Mouse (Mus musculus) urinary bladder, postnatal 10 days (tissue): ENCODE data around the gene Rin3.

Experiments
- DNase-seq: peaks from one replicate; pipeline ENCODE4 v3.0.0; 2022; ENCODE audit warnings: low spot score

The Rin3 gene

GRCm38 (mm10) chr12:102370931-102371500 lies 88.2 kb downstream of the Rin3 start:
- no peak for DNase-seq

GRCm38 (mm10) chr12:102372322-102372721 lies 89.5 kb downstream of the Rin3 start:
- no peak for DNase-seq

- DNase-seq = no peak
Observed at GRCm38 (mm10) chr12:102382180-102382579, 99.3 kb downstream of the Rin3 start.

GRCm38 (mm10) chr12:102383288-102383687 lies 100.4 kb downstream of the Rin3 start:
- DNase-seq = no peak

- DNase-seq = no peak
Observed at GRCm38 (mm10) chr12:102384819-102385218, 102.0 kb downstream of the Rin3 start.

- DNase-seq = peak; percentile 53
Observed at GRCm38 (mm10) chr12:102387219-102387917, 104.5 kb downstream of the Rin3 start.

GRCm38 (mm10) chr12:102390042-102390441 lies 107.2 kb downstream of the Rin3 start:
- DNase-seq = no peak

GRCm38 (mm10) chr12:102391109-102391508 lies 108.3 kb downstream of the Rin3 start:
- DNase-seq = no peak

GRCm38 (mm10) chr12:102391982-102392381 lies 109.1 kb downstream of the Rin3 start:
- DNase-seq = no peak

- DNase-seq = no peak
Observed at GRCm38 (mm10) chr12:102394496-102394895, 111.6 kb downstream of the Rin3 start.

- no peak for DNase-seq
Observed at GRCm38 (mm10) chr12:102395537-102395936, 112.7 kb downstream of the Rin3 start.

- no peak for DNase-seq
Observed at GRCm38 (mm10) chr12:102395998-102396991, 113.4 kb downstream of the Rin3 start.

- DNase-seq = no peak
Observed at GRCm38 (mm10) chr12:102398588-102398987, 115.7 kb downstream of the Rin3 start.

- DNase-seq = no peak
Observed at GRCm38 (mm10) chr12:102413171-102413570, 130.3 kb downstream of the Rin3 start.

- no peak for DNase-seq
Observed at GRCm38 (mm10) chr12:102414686-102415085, 131.8 kb downstream of the Rin3 start.

- no peak for DNase-seq
Observed at GRCm38 (mm10) chr12:102416391-102416837, 133.6 kb downstream of the Rin3 start.

- DNase-seq = no peak
Observed at GRCm38 (mm10) chr12:102416955-102417510, 134.2 kb downstream of the Rin3 start.

- no peak for DNase-seq
Observed at GRCm38 (mm10) chr12:102417701-102418100, 134.9 kb downstream of the Rin3 start.

GRCm38 (mm10) chr12:102419544-102419943 lies 136.7 kb downstream of the Rin3 start:
- no peak for DNase-seq

GRCm38 (mm10) chr12:102420168-102420890 lies 137.5 kb downstream of the Rin3 start:
- no peak for DNase-seq

GRCm38 (mm10) chr12:102422065-102422464 lies 139.2 kb downstream of the Rin3 start:
- DNase-seq = no peak
